Mouse (Mus musculus) embryonic facial prominence, embryonic 10.5 days (tissue): ENCODE results near the gene Ddx42. TPM values are rescaled to one million over a fixed set of nuclear protein-coding genes. Genes with fewer than 3 reads are reported as not detected.
A peak's percentile ranks its signal among the peaks of the same experiment; 100 is the strongest.

Source experiments
- DNase-seq: peaks from one replicate; pipeline ENCODE4 v3.0.0-alpha.2; 2017; ENCODE audit warnings: low spot score
- H3K27ac ChIP-seq: fragments of 300-500 bp; sonication (generic); replicated peaks from 2 replicates; pipeline ENCODE4 v1.5.1; 2016; ENCODE audit warnings: mild to moderate bottlenecking
- H3K27me3 ChIP-seq: fragments of 300-500 bp; sonication (generic); replicated peaks from 2 replicates; pipeline ENCODE4 v1.6.1; 2016; ENCODE audit warnings: low read depth, mild to moderate bottlenecking; ENCODE audit not compliant: poor library complexity, severe bottlenecking
- H3K36me3 ChIP-seq: fragments of 300-500 bp; sonication (generic); replicated peaks from 2 replicates; pipeline ENCODE4 v1.6.1; 2016; ENCODE audit warnings: mild to moderate bottlenecking, moderate library complexity
- H3K4me1 ChIP-seq: fragments of 300-500 bp; sonication (generic); 2 replicates; pipeline ENCODE4 v1.6.1; 2016
- H3K4me3 ChIP-seq: fragments of 300-500 bp; sonication (generic); 2 replicates; pipeline ENCODE4 v1.5.1; 2016; ENCODE audit warnings: mild to moderate bottlenecking, moderate library complexity
- H3K9me3 ChIP-seq: fragments of 300-500 bp; sonication (generic); 2 replicates; pipeline ENCODE4 v1.6.1; 2016; ENCODE audit warnings: mild to moderate bottlenecking
- WGBS: fragments of 180-500 bp; shearing (Covaris S2); methylation state at CpG from one replicate; pipeline ENCODE4 v1.1.7; 2016; 5-methylcytosine and 5-hydroxymethylcytosine counted together
- polyA plus RNA-seq: library from polyadenylated mRNA; unstranded; fragments of >200 nt; fragmentation: Nextera tagmentation; extraction: Ambion mirVana; gene quantifications from 2 replicates; pipeline ENCODE4 v1.2.1, GENCODE M21; 2016

Ddx42 gene
- polyA plus RNA-seq, 1 experiment from 2014 or later, result 108 TPM

GRCm38 (mm10) chr11:106273311-106273684 lies 56.6 kb downstream of the Ddx42 start:
- Histone ChIP-seq H3K27me3 (0 out of 2 replicates have a peak, but pooled peaks cover 9% of the 10 kb centered on the region), H3K27ac (peak overlapping the region; percentile 98), H3K4me1 (peaks cover 65% of the 10 kb centered on the region), H3K36me3 (peaks cover 14% of the 10 kb centered on the region), H3K4me3 (peak overlapping the region; percentile 99), H3K9me3 (no peaks in the 10 kb centered on the region)
- DNase-seq, result no peak
- 18% methylated on average over 16 of the region's 16 CpGs for WGBS

- Histone ChIP-seq H3K27me3 (0 out of 2 replicates have a peak, but pooled peaks cover 11% of the 10 kb centered on the region), H3K36me3 (peaks cover 8% of the 10 kb centered on the region), H3K4me1 (peaks cover 60% of the 10 kb centered on the region), H3K9me3 (no peaks in the 10 kb centered on the region), H3K4me3 (peak overlapping the region; percentile 99), H3K27ac (peak overlapping the region; percentile 98; the same call in 1 of the 2 replicates)
- DNase-seq, result no peak
- WGBS, result 92% methylated on average over 6 of the region's 6 CpGs
These were observed 57.1 kb downstream of the Ddx42 start for GRCm38 (mm10) chr11:106273811-106274210.

GRCm38 (mm10) chr11:106274374-106274773 lies 57.6 kb downstream of the Ddx42 start:
- 84% methylated on average over 1 of the region's 1 CpGs for WGBS
- no peak for DNase-seq
- H3K9me3 ChIP-seq, result no peaks in the 10 kb centered on the region
- H3K27me3 ChIP-seq, result 0 out of 2 replicates have a peak, but pooled peaks cover 11% of the 10 kb centered on the region
- H3K36me3 ChIP-seq, result peaks cover 7% of the 10 kb centered on the region
- H3K4me1 ChIP-seq, result peaks cover 55% of the 10 kb centered on the region
- no peak overlapping the region for H3K4me3 ChIP-seq
- H3K27ac ChIP-seq, result no peak overlapping the region

- Histone ChIP-seq H3K4me1 (peaks cover 52% of the 10 kb centered on the region), H3K36me3 (peaks cover 7% of the 10 kb centered on the region), H3K4me3 (no peak overlapping the region), H3K27me3 (0 out of 2 replicates have a peak, but pooled peaks cover 11% of the 10 kb centered on the region), H3K9me3 (no peaks in the 10 kb centered on the region), H3K27ac (peak overlapping the region; percentile 31)
- no peak for DNase-seq
- WGBS, result 88% methylated on average over 7 of the region's 7 CpGs
These were observed 58.3 kb downstream of the Ddx42 start for GRCm38 (mm10) chr11:106274971-106275411.

DNA sequence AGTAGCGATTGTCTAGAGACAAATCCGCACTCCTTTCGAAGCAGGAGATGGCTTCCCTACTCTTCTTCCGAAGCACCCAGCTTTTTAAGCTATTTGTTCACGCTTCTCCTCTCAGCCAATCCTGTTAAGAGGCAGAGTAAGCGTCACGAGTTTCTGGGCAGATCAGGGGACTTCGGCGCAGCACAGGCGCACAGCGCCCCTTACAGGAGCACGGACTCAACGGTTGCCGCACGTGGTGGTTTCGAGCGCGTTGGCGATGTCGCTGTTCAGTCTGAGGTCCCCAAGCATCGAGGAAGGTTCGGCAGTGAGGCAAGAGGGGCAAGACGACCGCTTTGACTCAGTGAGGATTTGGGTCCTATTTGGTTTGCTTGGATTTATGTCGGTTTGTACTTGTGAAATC lies 59.7 kb downstream of the Ddx42 start, which contains the start of gene Tcam1:
Gene Tcam1, plus strand, starts transcription at position 219 of the 400 bp plus-strand sequence.
- Histone ChIP-seq H3K36me3 (no peaks in the 10 kb centered on the region), H3K27ac (peak within 1 kb of the TSS; percentile 31; the same call in 1 of the 2 replicates), H3K4me3 (peak within 1 kb of the TSS; percentile 32), H3K27me3 (0 out of 2 replicates have a peak, but pooled peaks cover 11% of the 10 kb centered on the region), H3K9me3 (no peaks in the 10 kb centered on the region), H3K4me1 (peaks cover 38% of the 10 kb centered on the region)
- WGBS, result 11% methylated on average over 25 of the region's 25 CpGs
- DNase-seq, result peak; percentile 93

DNA sequence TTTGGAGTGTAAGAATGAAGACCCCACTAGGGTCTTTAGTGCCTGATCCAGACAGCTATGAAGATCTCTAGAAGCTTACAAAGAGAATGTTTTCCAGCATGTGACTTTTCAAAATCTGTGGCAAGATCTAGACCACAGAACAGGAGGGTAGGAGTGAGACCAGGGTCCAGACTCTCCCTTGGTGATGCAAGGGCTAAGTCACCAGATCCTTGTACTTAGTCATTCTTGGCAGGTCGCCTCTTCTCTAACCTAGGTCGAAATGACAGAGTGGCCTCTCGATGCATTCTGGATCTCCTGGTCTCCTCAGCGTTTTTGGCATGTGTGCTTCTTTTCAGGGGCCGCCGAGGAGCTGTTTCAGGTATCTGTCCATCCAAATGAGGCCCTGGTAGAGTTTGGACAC lies 65.7 kb downstream of the Ddx42 start:
- H3K36me3 ChIP-seq, result no peaks in the 10 kb centered on the region
- H3K4me3 ChIP-seq, result no peak overlapping the region
- 0 out of 2 replicates have a peak, but pooled peaks cover 3% of the 10 kb centered on the region for H3K4me1 ChIP-seq
- H3K27me3 ChIP-seq, result 0 out of 2 replicates have a peak, but pooled peaks cover 7% of the 10 kb centered on the region
- WGBS, result 85% methylated on average over 6 of the region's 6 CpGs
- H3K27ac ChIP-seq, result no peak overlapping the region
- DNase-seq, result no peak
- H3K9me3 ChIP-seq, result no peaks in the 10 kb centered on the region

DNA sequence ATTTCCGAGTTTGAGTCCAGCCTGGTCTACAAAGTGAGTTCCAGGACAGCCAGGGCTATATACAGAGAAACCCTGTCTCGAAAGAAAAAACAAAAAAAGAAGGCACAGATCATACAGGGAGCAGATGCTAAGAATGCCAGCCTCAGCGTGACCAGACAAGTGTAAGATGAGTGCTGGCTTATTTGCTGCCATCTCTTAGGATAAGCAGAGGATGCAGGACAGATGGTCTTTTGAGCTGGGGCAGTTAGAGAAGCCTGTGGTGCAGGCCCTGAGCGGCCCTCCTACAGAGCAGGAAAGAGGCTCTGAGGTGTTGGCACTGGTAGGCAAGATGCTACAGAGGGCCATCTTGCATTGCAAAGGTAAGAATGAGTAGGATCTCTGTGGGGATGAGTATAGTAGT lies 66.6 kb downstream of the Ddx42 start:
- no peaks in the 10 kb centered on the region for H3K9me3 ChIP-seq
- H3K27me3 ChIP-seq, result 0 out of 2 replicates have a peak, but pooled peaks cover under 1% of the 10 kb centered on the region
- 0 out of 2 replicates have a peak, but pooled peaks cover 3% of the 10 kb centered on the region for H3K4me1 ChIP-seq
- WGBS, result 81% methylated on average over 4 of the region's 4 CpGs
- no peak for DNase-seq
- H3K36me3 ChIP-seq, result no peaks in the 10 kb centered on the region
- no peak overlapping the region for H3K27ac ChIP-seq
- H3K4me3 ChIP-seq, result no peak overlapping the region

DNA sequence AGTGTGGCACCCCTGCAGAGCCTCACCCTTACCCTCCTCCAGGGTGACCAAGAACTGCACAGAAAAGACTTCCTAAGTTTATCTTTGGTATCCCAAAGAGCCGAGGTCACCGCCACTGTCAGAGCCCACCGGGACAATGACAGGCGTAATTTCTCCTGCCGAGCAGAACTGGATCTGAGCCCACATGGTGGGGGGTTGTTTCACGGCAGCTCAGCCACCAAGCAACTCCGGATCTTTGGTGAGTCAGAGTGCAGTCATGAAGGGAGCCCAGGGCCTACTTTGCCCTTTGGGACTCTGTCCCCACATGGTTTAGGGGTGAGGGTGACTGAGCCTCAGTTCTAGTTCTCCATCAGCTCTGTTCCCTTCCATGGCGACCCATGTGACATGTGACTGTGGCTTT lies 67.4 kb downstream of the Ddx42 start:
- DNase-seq, result no peak
- Histone ChIP-seq H3K4me3 (no peak overlapping the region), H3K27me3 (no peaks in the 10 kb centered on the region), H3K4me1 (0 out of 2 replicates have a peak, but pooled peaks cover 3% of the 10 kb centered on the region), H3K27ac (no peak overlapping the region), H3K9me3 (no peaks in the 10 kb centered on the region), H3K36me3 (no peaks in the 10 kb centered on the region)
- 79% methylated on average over 8 of the region's 8 CpGs for WGBS

DNA sequence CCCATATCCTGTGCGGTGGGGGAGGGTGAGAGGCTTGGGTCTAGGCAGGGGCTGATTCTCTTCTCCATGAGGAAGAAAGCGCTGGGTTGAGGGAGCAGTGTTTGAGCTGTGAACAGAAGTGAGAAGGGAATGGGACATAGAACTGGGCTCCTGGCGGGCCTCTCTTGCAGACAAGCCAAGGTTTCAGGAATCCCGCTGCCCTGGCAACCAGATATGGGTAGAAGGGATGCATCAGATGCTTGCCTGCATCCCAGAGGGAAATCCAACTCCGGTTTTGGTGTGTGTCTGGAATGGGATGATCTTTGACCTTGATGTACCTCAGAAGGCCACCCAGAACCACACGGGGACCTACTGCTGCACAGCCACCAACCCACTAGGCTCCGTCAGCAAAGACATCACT lies 69.5 kb downstream of the Ddx42 start:
- H3K27ac ChIP-seq, result no peak overlapping the region
- WGBS, result 90% methylated on average over 7 of the region's 7 CpGs
- no peak for DNase-seq
- H3K36me3 ChIP-seq, result no peaks in the 10 kb centered on the region
- no peaks in the 10 kb centered on the region for H3K27me3 ChIP-seq
- no peaks in the 10 kb centered on the region for H3K9me3 ChIP-seq
- H3K4me3 ChIP-seq, result no peak overlapping the region
- 0 out of 2 replicates have a peak, but pooled peaks cover 3% of the 10 kb centered on the region for H3K4me1 ChIP-seq

DNA sequence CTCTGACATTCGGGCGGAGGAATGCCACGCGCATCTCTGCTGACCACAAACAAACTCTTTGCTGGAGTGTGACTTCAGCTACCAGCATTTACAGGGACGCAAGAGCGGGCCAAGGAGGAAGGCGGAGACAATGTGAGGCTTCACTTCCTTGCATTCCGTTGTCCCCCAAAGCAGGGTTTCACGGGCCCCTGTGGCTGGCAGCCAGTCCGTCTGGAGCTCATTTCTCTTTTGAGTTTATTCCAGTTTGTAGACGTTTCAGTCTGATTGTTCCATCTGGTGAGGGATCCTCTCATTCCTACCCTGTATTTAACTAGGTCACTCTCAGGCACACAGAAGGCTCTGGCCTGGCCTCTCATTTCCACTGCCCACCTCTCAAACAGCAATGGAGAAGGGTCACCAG lies 70.3 kb downstream of the Ddx42 start:
- Histone ChIP-seq H3K4me1 (0 out of 2 replicates have a peak, but pooled peaks cover 3% of the 10 kb centered on the region), H3K27me3 (no peaks in the 10 kb centered on the region), H3K36me3 (no peaks in the 10 kb centered on the region), H3K4me3 (no peak overlapping the region), H3K27ac (no peak overlapping the region), H3K9me3 (no peaks in the 10 kb centered on the region)
- DNase-seq, result no peak
- WGBS, result 76% methylated on average over 11 of the region's 11 CpGs

- Histone ChIP-seq H3K27ac (no peak overlapping the region), H3K9me3 (no peaks in the 10 kb centered on the region), H3K4me1 (0 out of 2 replicates have a peak, but pooled peaks cover 3% of the 10 kb centered on the region), H3K36me3 (no peaks in the 10 kb centered on the region), H3K27me3 (no peaks in the 10 kb centered on the region), H3K4me3 (no peak overlapping the region)
- no peak for DNase-seq
- 76% methylated on average over 8 of the region's 8 CpGs for WGBS
These were observed 72.6 kb downstream of the Ddx42 start for GRCm38 (mm10) chr11:106289369-106289768.

DNA sequence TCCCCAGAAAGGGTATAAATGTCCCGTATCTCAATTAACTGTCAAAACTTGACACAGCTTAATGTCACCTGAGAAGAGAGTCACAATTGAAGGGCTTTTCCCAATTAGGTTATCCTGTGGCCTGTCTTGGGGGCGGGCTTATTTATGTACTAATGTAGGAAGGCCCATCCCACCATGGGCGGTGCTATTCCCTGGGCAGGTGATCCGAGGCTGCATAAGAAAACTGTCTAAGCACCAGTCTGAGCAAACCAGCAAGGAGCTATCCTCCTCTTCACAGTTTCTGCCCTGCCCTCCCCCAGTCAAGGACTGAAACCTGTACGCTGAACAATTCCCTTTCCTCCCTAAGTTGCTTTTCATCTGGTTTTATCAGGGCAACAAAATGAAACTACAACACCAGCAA lies 73.7 kb downstream of the Ddx42 start:
- 0 out of 2 replicates have a peak, but pooled peaks cover 3% of the 10 kb centered on the region for H3K4me1 ChIP-seq
- H3K36me3 ChIP-seq, result no peaks in the 10 kb centered on the region
- WGBS, result 87% methylated on average over 5 of the region's 5 CpGs
- no peaks in the 10 kb centered on the region for H3K9me3 ChIP-seq
- H3K4me3 ChIP-seq, result no peak overlapping the region
- H3K27ac ChIP-seq, result no peak overlapping the region
- no peak for DNase-seq
- no peaks in the 10 kb centered on the region for H3K27me3 ChIP-seq

GRCm38 (mm10) chr11:106291861-106292260 lies 75.1 kb downstream of the Ddx42 start:
- DNase-seq, result no peak
- H3K27ac ChIP-seq, result no peak overlapping the region
- WGBS, result 91% methylated on average over 2 of the region's 2 CpGs
- H3K4me1 ChIP-seq, result no peaks in the 10 kb centered on the region
- no peak overlapping the region for H3K4me3 ChIP-seq
- H3K9me3 ChIP-seq, result no peaks in the 10 kb centered on the region
- H3K27me3 ChIP-seq, result no peaks in the 10 kb centered on the region
- no peaks in the 10 kb centered on the region for H3K36me3 ChIP-seq
